Mouse (Mus musculus) hindbrain, embryonic 15.5 days (tissue): ENCODE results near the gene Gm38431. TPM values are rescaled to one million over a fixed set of nuclear protein-coding genes. Genes with fewer than 3 reads are reported as not detected.
A peak's percentile ranks its signal among the peaks of the same experiment; 100 is the strongest.

Experiments used
- ATAC-seq: fragments of 200-750 bp; cut with Nextera tagmentation; 2 replicates; pipeline ENCODE4 v1.8.0; 2017; ENCODE audit warnings: low read depth, moderate number of reproducible peaks, moderate TSS enrichment; ENCODE audit not compliant: low FRiP score
- H3K27ac ChIP-seq: fragments of 300-500 bp; sonication (generic); replicated peaks from 2 replicates; pipeline ENCODE4 v1.5.1; 2015; ENCODE audit warnings: mild to moderate bottlenecking, inconsistent platforms
- H3K27me3 ChIP-seq: fragments of 300-500 bp; sonication (generic); 2 replicates; pipeline ENCODE4 v1.6.1; 2015; ENCODE audit warnings: control low read depth, inconsistent platforms
- H3K36me3 ChIP-seq: fragments of 300-500 bp; sonication (generic); 2 replicates; pipeline ENCODE4 v1.6.1; 2015; ENCODE audit warnings: control low read depth, inconsistent platforms
- H3K4me1 ChIP-seq: fragments of 300-500 bp; sonication (generic); replicated peaks from 2 replicates; pipeline ENCODE4 v1.6.1; 2015; ENCODE audit warnings: control low read depth, inconsistent platforms
- H3K4me2 ChIP-seq: fragments of 300-500 bp; sonication (generic); 2 replicates; pipeline ENCODE4 v1.6.1; 2015; ENCODE audit warnings: moderate library complexity, mild to moderate bottlenecking, inconsistent platforms
- H3K4me3 ChIP-seq: fragments of 300-500 bp; sonication (generic); 2 replicates; pipeline ENCODE4 v1.5.1; 2015; ENCODE audit warnings: mild to moderate bottlenecking, inconsistent platforms
- H3K9ac ChIP-seq: fragments of 300-500 bp; sonication (generic); 2 replicates; pipeline ENCODE4 v1.6.1; 2015; ENCODE audit warnings: inconsistent platforms
- H3K9me3 ChIP-seq: fragments of 300-500 bp; sonication (generic); 2 replicates; pipeline ENCODE4 v1.6.1; 2016; ENCODE audit warnings: control low read depth, inconsistent platforms
- whole genome bisulfite sequencing: fragments of 180-500 bp; shearing (Covaris S2); methylation state at CpG from one replicate; pipeline ENCODE4 v1.1.7; 2015; 5-methylcytosine and 5-hydroxymethylcytosine counted together
- polyA plus RNA-seq: library from polyadenylated mRNA; unstranded; fragments of >200 nt; fragmentation: Nextera tagmentation; extraction: Ambion mirVana; gene quantifications from 2 replicates; pipeline ENCODE4 v1.2.1, GENCODE M21; 2015

The Gm38431 gene
- polyA plus RNA-seq, 1 experiment from 2014 or later: 1.3 TPM

- WGBS: 43% methylated on average over 15 of the region's 15 CpGs
- Histone ChIP-seq H3K9me3 (no peaks in the 10 kb centered on the region), H3K9ac (no peak overlapping the region), H3K4me2 (no peak overlapping the region), H3K27ac (no peak overlapping the region), H3K4me3 (no peak overlapping the region), H3K4me1 (no peaks in the 10 kb centered on the region), H3K36me3 (no peaks in the 10 kb centered on the region), H3K27me3 (no peaks in the 10 kb centered on the region)
- ATAC-seq: peak; percentile 68; the same call in 1 of the 2 replicates
These were observed 8.8 kb upstream of the Gm38431 start for GRCm38 (mm10) chr9:21100447-21101161.

DNA sequence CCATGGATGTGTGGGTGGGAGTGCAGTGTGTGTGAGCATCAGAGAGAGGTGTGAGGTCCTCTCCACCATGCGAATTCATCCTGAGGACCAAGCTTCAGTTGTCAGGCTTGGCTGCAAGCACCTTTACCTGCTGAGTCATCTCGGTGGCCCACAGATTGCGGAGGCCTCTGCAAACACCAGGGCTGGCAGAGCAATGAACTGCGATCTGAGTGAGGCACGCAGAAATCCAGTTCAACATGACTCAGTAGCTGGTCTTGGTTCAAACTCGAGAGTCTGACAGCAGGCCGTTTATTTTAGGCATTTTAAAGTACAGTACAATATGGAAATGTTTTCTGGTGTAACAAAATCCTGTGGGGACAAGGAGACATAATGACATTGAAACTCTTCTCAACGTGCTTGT, 6.0 kb upstream of the Gm38431 start:
- Histone ChIP-seq H3K27ac (no peak overlapping the region), H3K4me1 (no peaks in the 10 kb centered on the region), H3K4me2 (no peak overlapping the region), H3K9ac (no peak overlapping the region), H3K4me3 (no peak overlapping the region), H3K36me3 (no peaks in the 10 kb centered on the region), H3K27me3 (no peaks in the 10 kb centered on the region), H3K9me3 (no peaks in the 10 kb centered on the region)
- 87% methylated on average over 8 of the region's 8 CpGs for WGBS
- ATAC-seq: no peak

DNA sequence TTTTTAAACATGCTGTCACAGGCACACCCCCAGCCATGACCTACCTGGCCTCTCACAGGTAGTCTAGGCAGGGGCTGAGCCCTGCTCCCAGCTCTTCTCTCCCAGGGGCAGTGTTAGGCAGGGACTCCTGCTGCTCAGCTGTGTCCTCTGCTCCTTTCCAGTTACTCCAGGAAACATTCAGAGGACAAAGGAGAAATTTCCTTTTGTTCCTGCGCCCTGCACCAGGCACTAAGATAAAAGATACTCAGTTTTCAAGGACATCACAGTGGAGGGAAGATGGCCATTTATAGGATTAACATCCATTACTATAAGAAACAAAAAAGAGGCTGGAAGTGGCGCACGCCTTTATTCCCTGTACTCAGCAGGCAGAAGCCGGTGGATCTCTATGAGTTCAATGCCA, 4.2 kb upstream of the Gm38431 start:
- ATAC-seq: no peak
- Histone ChIP-seq H3K4me3 (no peak overlapping the region), H3K4me2 (no peak overlapping the region), H3K27me3 (no peaks in the 10 kb centered on the region), H3K9me3 (no peaks in the 10 kb centered on the region), H3K4me1 (peaks cover 4% of the 10 kb centered on the region), H3K9ac (no peak overlapping the region), H3K27ac (no peak overlapping the region), H3K36me3 (no peaks in the 10 kb centered on the region)
- WGBS: 73% methylated on average over 4 of the region's 4 CpGs

- ATAC-seq: no peak
- H3K4me2 ChIP-seq: no peak overlapping the region
- 95% methylated on average over 9 of the region's 9 CpGs for WGBS
These were observed 1.6 kb upstream of the Gm38431 start for GRCm38 (mm10) chr9:21093423-21093822.

GRCm38 (mm10) chr9:21090972-21091706, 658 bp downstream of the Gm38431 start:
- peaks cover 10% of the 10 kb centered on the region for H3K36me3 ChIP-seq
- peak overlapping the region; percentile 89 for H3K4me2 ChIP-seq
- peaks cover 19% of the 10 kb centered on the region for H3K4me1 ChIP-seq
- H3K4me3 ChIP-seq: peak overlapping the region; percentile 83
- peak overlapping the region; percentile 82 for H3K9ac ChIP-seq
- WGBS: 3% methylated on average over 24 of the region's 24 CpGs
- no peaks in the 10 kb centered on the region for H3K9me3 ChIP-seq
- peak overlapping the region; percentile 96 for H3K27ac ChIP-seq
- ATAC-seq: peak; percentile 7; the same call in 1 of the 2 replicates
- no peaks in the 10 kb centered on the region for H3K27me3 ChIP-seq

More at GRCm38 (mm10) chr9:21093423-21093822, 1.6 kb upstream of the Gm38431 start:
- Histone ChIP-seq H3K27ac (no peak overlapping the region), H3K9ac (no peak overlapping the region), H3K27me3 (no peaks in the 10 kb centered on the region), H3K9me3 (no peaks in the 10 kb centered on the region), H3K4me1 (peaks cover 19% of the 10 kb centered on the region), H3K36me3 (no peaks in the 10 kb centered on the region; the same call in 1 of the 2 replicates), H3K4me3 (no peak overlapping the region)

- 92% methylated on average over 1 of the region's 1 CpGs for WGBS
- Histone ChIP-seq H3K36me3 (peaks cover 16% of the 10 kb centered on the region), H3K27ac (no peak overlapping the region), H3K9ac (peak overlapping the region; percentile 82), H3K27me3 (no peaks in the 10 kb centered on the region), H3K9me3 (no peaks in the 10 kb centered on the region), H3K4me2 (peak overlapping the region; percentile 89), H3K4me3 (peak overlapping the region; percentile 83), H3K4me1 (peaks cover 19% of the 10 kb centered on the region)
- ATAC-seq: no peak
These were observed 1.3 kb downstream of the Gm38431 start for GRCm38 (mm10) chr9:21090537-21090936.

- Histone ChIP-seq H3K4me1 (no peaks in the 10 kb centered on the region), H3K27ac (no peak overlapping the region), H3K4me2 (no peak overlapping the region), H3K27me3 (no peaks in the 10 kb centered on the region), H3K36me3 (peaks cover 67% of the 10 kb centered on the region), H3K4me3 (no peak overlapping the region), H3K9me3 (no peaks in the 10 kb centered on the region), H3K9ac (no peak overlapping the region)
- no peak for ATAC-seq
- 92% methylated on average over 3 of the region's 3 CpGs for WGBS
These were observed 8.5 kb downstream of the Gm38431 start for GRCm38 (mm10) chr9:21083324-21083723.

DNA sequence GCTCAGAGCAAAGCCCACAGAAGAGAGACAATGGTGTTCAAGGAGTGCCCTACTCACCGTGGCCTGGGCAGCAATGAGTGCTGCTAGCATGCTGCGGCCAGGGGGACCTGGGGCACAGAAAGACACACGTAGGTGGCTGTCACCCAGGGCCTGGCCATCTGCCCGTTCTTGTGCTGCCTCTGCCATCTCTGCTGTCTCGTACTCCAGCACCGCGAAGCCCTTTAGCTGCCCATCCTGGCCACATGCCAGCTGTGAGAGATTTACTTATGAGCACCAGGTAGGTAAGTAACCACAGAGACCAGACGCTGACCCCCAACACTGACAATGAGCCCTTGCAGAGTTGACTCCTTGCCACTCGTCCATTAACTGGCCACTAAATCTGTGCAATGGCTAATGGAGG, 10.7 kb downstream of the Gm38431 start:
- WGBS: 80% methylated on average over 9 of the region's 9 CpGs
- Histone ChIP-seq H3K9ac (no peak overlapping the region), H3K9me3 (no peaks in the 10 kb centered on the region), H3K4me3 (no peak overlapping the region), H3K4me1 (no peaks in the 10 kb centered on the region), H3K4me2 (no peak overlapping the region), H3K36me3 (peaks cover 79% of the 10 kb centered on the region), H3K27ac (no peak overlapping the region), H3K27me3 (no peaks in the 10 kb centered on the region)
- no peak for ATAC-seq

DNA sequence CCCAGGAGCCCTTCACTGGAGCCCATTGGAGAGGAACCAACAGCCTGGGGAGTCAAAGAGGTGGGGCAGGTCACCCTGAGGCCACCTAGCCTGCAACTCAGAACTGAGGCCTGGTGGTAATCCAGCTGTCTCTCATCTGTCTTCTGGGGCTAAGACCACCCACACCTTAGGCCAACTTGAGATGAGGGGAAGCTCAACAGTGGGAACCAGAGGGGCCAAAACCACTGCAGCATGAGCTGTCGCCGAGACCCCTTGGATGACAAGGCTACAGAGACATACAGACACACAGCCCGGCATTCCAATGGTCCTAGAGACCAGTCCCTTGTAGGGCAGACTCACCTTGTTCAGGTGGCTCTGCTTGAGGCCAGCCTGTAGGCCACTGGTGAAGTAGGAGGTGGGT, 16.2 kb downstream of the Gm38431 start:
- H3K4me2 ChIP-seq: no peak overlapping the region
- H3K27me3 ChIP-seq: no peaks in the 10 kb centered on the region
- 91% methylated on average over 3 of the region's 3 CpGs for WGBS
- H3K9ac ChIP-seq: no peak overlapping the region
- H3K9me3 ChIP-seq: no peaks in the 10 kb centered on the region
- peaks cover 23% of the 10 kb centered on the region for H3K4me1 ChIP-seq
- no peak for ATAC-seq
- H3K27ac ChIP-seq: no peak overlapping the region
- H3K4me3 ChIP-seq: no peak overlapping the region
- H3K36me3 ChIP-seq: peaks cover 55% of the 10 kb centered on the region

GRCm38 (mm10) chr9:21074173-21074572, 17.6 kb downstream of the Gm38431 start:
- ATAC-seq: no peak
- Histone ChIP-seq H3K27me3 (no peaks in the 10 kb centered on the region), H3K9ac (no peak overlapping the region), H3K4me1 (peaks cover 23% of the 10 kb centered on the region), H3K36me3 (peaks cover 44% of the 10 kb centered on the region), H3K4me3 (no peak overlapping the region), H3K27ac (peak overlapping the region; percentile 75), H3K9me3 (no peaks in the 10 kb centered on the region), H3K4me2 (0 out of 2 replicates have a peak overlapping the region, but pooled peaks have one; percentile 80)
- WGBS: 86% methylated on average over 1 of the region's 1 CpGs

GRCm38 (mm10) chr9:21073044-21073840, 18.6 kb downstream of the Gm38431 start, which contains the start of the genes Gm49373 and Fdx1l:
TSS of gene Gm49373 (minus strand) at chr9:21073096.
TSS of gene Fdx1l (minus strand) at chr9:21073614.
- no peaks in the 10 kb centered on the region for H3K9me3 ChIP-seq
- H3K4me2 ChIP-seq: peak within 1 kb of the TSS; percentile 80
- peak; percentile 94 for ATAC-seq
- peak within 1 kb of the TSS; percentile 78 for H3K4me3 ChIP-seq
- no peaks in the 10 kb centered on the region for H3K27me3 ChIP-seq
- H3K9ac ChIP-seq: peak within 1 kb of the TSS; percentile 77
- H3K27ac ChIP-seq: peak within 1 kb of the TSS; percentile 75
- peaks cover 42% of the 10 kb centered on the region for H3K36me3 ChIP-seq
- H3K4me1 ChIP-seq: peaks cover 23% of the 10 kb centered on the region
- 3% methylated on average over 57 of the region's 58 CpGs for WGBS
